Mouse (Mus musculus) liver, embryonic 14.5 days (tissue): ENCODE data around the gene Gramd1b.

Source experiments
- CTCF ChIP-seq: IDR thresholded peaks from 2 replicates; pipeline ENCODE4 v1.5.1; 2016; ENCODE audit warnings: antibody characterized with exemption, low read depth, control low read depth
- EP300 ChIP-seq: IDR thresholded peaks from 2 replicates; pipeline ENCODE4 v1.6.1; 2016; ENCODE audit warnings: antibody characterized with exemption, low read depth

GRCm38 (mm10) chr9:40366795-40367194 lies 164.4 kb downstream of the Gramd1b start:
- TF ChIP-seq EP300 (no peak), CTCF (no peak)
